Mouse (Mus musculus) stomach, postnatal 0 days (tissue): ENCODE results near the gene Itga9.

Source experiments
- CTCF ChIP-seq: IDR thresholded peaks from 2 replicates; pipeline ENCODE4 v1.5.1; 2016; ENCODE audit warnings: antibody characterized with exemption, low read depth, mild to moderate bottlenecking, moderate library complexity
- EP300 ChIP-seq: optimal IDR thresholded peaks from 2 replicates; pipeline ENCODE3; 2016; ENCODE audit warnings: antibody characterized with exemption

GRCm38 (mm10) chr9:118901917-118902316 is 295.4 kb downstream of the Itga9 start:
- TF ChIP-seq EP300 (no peak), CTCF (no peak)
